Mouse (Mus musculus) forebrain, embryonic 10.5 days (tissue): Measurements from ENCODE around the gene Ube4a. TPM values are rescaled to one million over a fixed set of nuclear protein-coding genes. Genes with fewer than 3 reads are reported as not detected.

Experiments used
- DNase-seq: peaks from one replicate; pipeline ENCODE4 v3.0.0-alpha.2; 2017; ENCODE audit warnings: low spot score; ENCODE audit errors: extremely low spot score
- H3K27ac ChIP-seq: fragments of 300-500 bp; sonication (generic); 2 replicates; pipeline ENCODE4 v1.5.1; 2016; ENCODE audit warnings: mild to moderate bottlenecking
- H3K27me3 ChIP-seq: fragments of 300-500 bp; sonication (generic); 2 replicates; pipeline ENCODE4 v1.6.1; 2016; ENCODE audit warnings: mild to moderate bottlenecking; ENCODE audit not compliant: poor library complexity, severe bottlenecking
- H3K36me3 ChIP-seq: fragments of 300-500 bp; sonication (generic); replicated peaks from 2 replicates; pipeline ENCODE4 v1.6.1; 2016; ENCODE audit warnings: mild to moderate bottlenecking, moderate library complexity
- H3K4me1 ChIP-seq: fragments of 300-500 bp; sonication (generic); 2 replicates; pipeline ENCODE4 v1.6.1; 2016
- H3K4me3 ChIP-seq: fragments of 300-500 bp; sonication (generic); 2 replicates; pipeline ENCODE4 v1.5.1; 2016; ENCODE audit warnings: mild to moderate bottlenecking, moderate library complexity
- H3K9me3 ChIP-seq: fragments of 300-500 bp; sonication (generic); 2 replicates; pipeline ENCODE4 v1.6.1; 2016; ENCODE audit warnings: mild to moderate bottlenecking, moderate library complexity
- WGBS: fragments of 180-500 bp; shearing (Covaris S2); methylation state at CpG from one replicate; pipeline ENCODE4 v1.1.7; 2016; 5-methylcytosine and 5-hydroxymethylcytosine counted together
- polyA plus RNA-seq: library from polyadenylated mRNA; unstranded; fragments of >200 nt; fragmentation: Nextera tagmentation; extraction: Ambion mirVana; gene quantifications from 2 replicates; pipeline ENCODE4 v1.2.1, GENCODE M21; 2016

Ube4a gene
- polyA plus RNA-seq, 1 experiment from 2014 or later, result 24.8 TPM

- peak overlapping the region; percentile 94; the same call in 1 of the 2 replicates for H3K27ac ChIP-seq
- peak overlapping the region; percentile 99 for H3K4me3 ChIP-seq
- no peaks in the 10 kb centered on the region for H3K9me3 ChIP-seq
- H3K27me3 ChIP-seq, result no peaks in the 10 kb centered on the region
- H3K4me1 ChIP-seq, result peaks cover 21% of the 10 kb centered on the region
- no peak for DNase-seq
- 47% methylated on average over 2 of the region's 2 CpGs for WGBS
- no peaks in the 10 kb centered on the region for H3K36me3 ChIP-seq
These were observed 45.8 kb downstream of the Ube4a start for GRCm38 (mm10) chr9:44919606-44920005.

DNA sequence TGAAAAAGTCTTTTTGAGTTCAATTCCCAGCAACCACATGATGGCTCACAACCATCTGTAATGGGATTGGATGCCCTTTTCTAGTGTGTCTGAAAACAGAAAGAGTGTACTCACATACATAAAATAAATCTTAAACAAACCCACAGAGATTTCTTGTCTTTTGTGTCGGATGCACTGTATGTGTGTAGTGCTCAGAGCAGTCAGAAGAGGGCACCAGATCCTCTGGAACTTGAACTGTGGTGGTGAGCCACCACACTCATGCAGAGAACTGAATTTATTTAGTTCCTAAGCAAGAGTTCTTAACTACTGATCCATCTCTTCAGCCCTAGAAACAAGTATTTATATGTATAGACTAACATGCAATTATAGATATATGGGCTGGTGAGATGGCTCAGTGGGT lies 49.2 kb downstream of the Ube4a start:
- no peak for DNase-seq
- Histone ChIP-seq H3K27ac (no peak overlapping the region), H3K36me3 (peaks cover 27% of the 10 kb centered on the region), H3K9me3 (no peaks in the 10 kb centered on the region), H3K4me3 (no peak overlapping the region), H3K27me3 (no peaks in the 10 kb centered on the region), H3K4me1 (peaks cover 13% of the 10 kb centered on the region)
- WGBS, result 61% methylated on average over 1 of the region's 1 CpGs

DNA sequence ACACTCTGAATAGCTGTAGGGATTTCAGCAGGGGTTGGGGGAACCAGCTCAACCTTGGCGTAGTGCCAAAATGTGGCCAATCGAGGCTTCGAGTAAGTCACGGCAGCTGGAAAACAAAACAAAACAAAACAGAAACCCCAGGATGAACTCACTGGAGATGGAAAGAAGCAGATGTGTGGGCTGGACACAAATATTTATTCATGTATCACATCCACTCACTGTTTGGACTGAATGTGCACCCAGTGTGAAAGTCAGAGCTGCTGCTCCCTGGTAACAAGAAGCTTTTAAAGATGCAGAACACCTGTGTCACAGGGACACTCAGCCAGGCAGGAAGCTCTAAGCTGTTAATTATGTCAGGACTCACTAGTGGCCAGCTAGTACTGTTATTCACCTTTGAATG lies 50.7 kb downstream of the Ube4a start:
- Histone ChIP-seq H3K36me3 (peaks cover 42% of the 10 kb centered on the region), H3K27me3 (no peaks in the 10 kb centered on the region), H3K4me1 (peaks cover 9% of the 10 kb centered on the region), H3K9me3 (no peaks in the 10 kb centered on the region), H3K27ac (no peak overlapping the region), H3K4me3 (no peak overlapping the region)
- DNase-seq, result no peak
- WGBS, result 88% methylated on average over 4 of the region's 4 CpGs

DNA sequence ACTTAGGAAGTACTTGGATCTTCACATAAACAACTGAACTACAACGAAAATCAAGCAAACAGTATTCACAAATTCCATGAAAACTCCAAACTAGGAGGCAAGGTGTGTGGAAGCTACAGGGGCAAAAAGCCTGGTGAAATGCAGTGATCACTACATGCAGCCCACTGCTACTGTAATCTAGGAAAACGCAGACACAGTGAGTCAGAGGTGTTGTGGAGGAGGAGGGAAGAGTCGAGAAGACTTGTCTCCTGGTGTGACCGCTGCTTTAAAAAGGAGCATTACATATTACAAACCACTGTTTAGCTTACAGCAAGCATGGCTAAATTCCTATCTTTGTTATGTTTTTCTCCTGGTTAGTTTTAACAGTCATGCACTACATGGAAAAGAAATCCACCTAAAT lies 54.0 kb downstream of the Ube4a start:
- no peaks in the 10 kb centered on the region for H3K27me3 ChIP-seq
- no peaks in the 10 kb centered on the region for H3K9me3 ChIP-seq
- H3K4me3 ChIP-seq, result no peak overlapping the region
- DNase-seq, result no peak
- peaks cover 42% of the 10 kb centered on the region for H3K36me3 ChIP-seq
- 93% methylated on average over 4 of the region's 4 CpGs for WGBS
- no peaks in the 10 kb centered on the region; the same call in 1 of the 2 replicates for H3K4me1 ChIP-seq
- no peak overlapping the region for H3K27ac ChIP-seq

DNA sequence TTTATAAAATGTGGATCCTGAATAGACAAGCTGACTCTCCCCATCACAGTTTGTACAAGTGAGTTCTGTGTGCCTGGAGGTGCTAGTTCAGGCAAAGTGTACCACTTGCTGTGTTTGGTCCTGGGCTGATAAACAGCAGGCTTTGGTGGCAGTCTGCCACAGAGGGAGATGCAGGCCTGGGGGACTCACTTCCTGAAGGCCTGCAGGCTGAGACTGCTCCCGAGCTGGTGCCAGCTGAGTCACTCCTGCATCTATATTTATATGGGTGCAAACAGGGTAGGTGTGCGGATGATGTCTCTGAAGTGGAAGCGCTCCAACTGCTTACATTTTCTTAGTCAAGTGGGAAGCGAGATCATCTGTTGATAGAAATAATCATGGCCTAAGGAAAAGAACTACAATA lies 59.8 kb downstream of the Ube4a start:
- no peak for DNase-seq
- Histone ChIP-seq H3K9me3 (no peaks in the 10 kb centered on the region), H3K4me1 (no peaks in the 10 kb centered on the region), H3K27me3 (no peaks in the 10 kb centered on the region), H3K4me3 (no peak overlapping the region), H3K36me3 (peaks cover 10% of the 10 kb centered on the region), H3K27ac (no peak overlapping the region)
- 87% methylated on average over 4 of the region's 4 CpGs for WGBS

GRCm38 (mm10) chr9:44904964-44905363 lies 60.4 kb downstream of the Ube4a start:
- Histone ChIP-seq H3K4me3 (no peak overlapping the region), H3K27me3 (no peaks in the 10 kb centered on the region), H3K27ac (no peak overlapping the region), H3K9me3 (no peaks in the 10 kb centered on the region), H3K4me1 (no peaks in the 10 kb centered on the region), H3K36me3 (peaks cover 3% of the 10 kb centered on the region)
- no peak for DNase-seq
- WGBS, result 67% methylated on average over 5 of the region's 5 CpGs

DNA sequence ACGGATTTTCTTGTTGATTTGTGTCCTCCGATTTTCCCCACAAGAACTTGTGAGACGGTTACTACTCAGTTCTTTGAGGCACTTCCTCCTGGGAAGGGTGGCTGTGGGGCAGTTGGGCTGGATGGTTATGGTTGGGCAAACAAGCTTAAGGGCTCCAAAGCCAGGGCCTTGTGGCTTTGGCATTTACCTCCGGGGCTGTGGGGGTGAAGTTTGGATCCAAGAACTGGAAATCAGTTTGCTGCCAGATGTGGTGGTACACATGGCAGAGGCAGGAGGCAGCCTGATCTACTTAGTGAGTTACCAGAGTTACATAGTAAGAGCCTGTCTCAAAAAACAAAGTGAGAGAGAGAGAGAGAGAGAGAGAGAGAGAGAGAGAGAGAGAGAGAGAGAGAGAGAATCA lies 61.5 kb downstream of the Ube4a start:
- Histone ChIP-seq H3K27me3 (no peaks in the 10 kb centered on the region), H3K27ac (no peak overlapping the region), H3K36me3 (no peaks in the 10 kb centered on the region), H3K4me1 (no peaks in the 10 kb centered on the region), H3K9me3 (no peaks in the 10 kb centered on the region), H3K4me3 (no peak overlapping the region)
- WGBS, result 84% methylated on average over 4 of the region's 4 CpGs
- DNase-seq, result no peak

DNA sequence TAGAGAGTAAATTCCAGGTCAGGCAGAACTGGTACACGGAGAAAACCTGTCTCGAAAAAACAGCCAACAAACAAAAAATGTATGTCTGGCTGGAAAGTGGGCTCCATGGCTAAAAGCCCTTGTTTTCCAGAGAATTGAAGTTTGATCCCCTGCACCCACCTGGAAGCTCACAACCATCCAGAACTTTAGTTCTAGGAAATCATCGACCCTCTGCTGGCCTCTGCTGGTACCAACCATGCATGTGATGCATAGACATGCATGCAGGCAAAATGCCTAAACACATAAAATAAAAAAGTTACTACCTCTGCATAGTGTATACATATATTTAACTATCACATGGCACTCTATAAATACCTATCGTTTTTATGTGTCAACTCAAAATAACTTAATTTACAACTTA lies 65.0 kb downstream of the Ube4a start:
- DNase-seq, result no peak
- H3K27ac ChIP-seq, result no peak overlapping the region
- no peaks in the 10 kb centered on the region for H3K9me3 ChIP-seq
- no peaks in the 10 kb centered on the region for H3K4me1 ChIP-seq
- H3K27me3 ChIP-seq, result no peaks in the 10 kb centered on the region
- no peaks in the 10 kb centered on the region for H3K36me3 ChIP-seq
- 75% methylated on average over 4 of the region's 4 CpGs for WGBS
- H3K4me3 ChIP-seq, result no peak overlapping the region

GRCm38 (mm10) chr9:44899716-44900115 lies 65.7 kb downstream of the Ube4a start:
- no peaks in the 10 kb centered on the region for H3K4me1 ChIP-seq
- no peak overlapping the region for H3K27ac ChIP-seq
- no peaks in the 10 kb centered on the region for H3K36me3 ChIP-seq
- no peaks in the 10 kb centered on the region for H3K9me3 ChIP-seq
- H3K27me3 ChIP-seq, result no peaks in the 10 kb centered on the region
- no peak overlapping the region for H3K4me3 ChIP-seq
- no peak for DNase-seq
- 85% methylated on average over 3 of the region's 3 CpGs for WGBS

DNA sequence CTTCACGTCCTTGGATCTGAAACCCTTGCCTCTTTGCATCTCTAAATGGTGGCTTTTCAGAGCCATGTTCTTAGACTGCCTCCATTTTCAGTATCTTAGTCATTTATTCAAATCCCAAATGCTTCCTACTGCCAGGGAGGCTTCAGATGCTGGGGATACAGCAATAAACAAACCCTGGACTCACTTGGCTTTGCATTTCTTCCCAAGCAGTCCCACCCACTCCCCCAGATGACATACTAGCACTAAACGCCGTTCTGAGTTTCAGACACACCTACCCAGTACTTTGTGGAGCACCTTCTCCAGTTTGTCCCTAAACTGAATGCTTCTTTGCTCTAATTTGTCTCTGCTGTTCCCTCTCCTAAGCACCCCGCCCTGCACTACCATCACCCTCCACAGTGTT lies 68.4 kb downstream of the Ube4a start:
- DNase-seq, result no peak
- no peak overlapping the region for H3K27ac ChIP-seq
- no peaks in the 10 kb centered on the region for H3K36me3 ChIP-seq
- WGBS, result 74% methylated on average over 4 of the region's 4 CpGs
- H3K4me3 ChIP-seq, result no peak overlapping the region
- no peaks in the 10 kb centered on the region for H3K9me3 ChIP-seq
- H3K4me1 ChIP-seq, result no peaks in the 10 kb centered on the region
- no peaks in the 10 kb centered on the region for H3K27me3 ChIP-seq

- no peak overlapping the region for H3K4me3 ChIP-seq
- DNase-seq, result no peak
- H3K27me3 ChIP-seq, result no peaks in the 10 kb centered on the region
- H3K4me1 ChIP-seq, result no peaks in the 10 kb centered on the region
- no peaks in the 10 kb centered on the region for H3K9me3 ChIP-seq
- H3K27ac ChIP-seq, result no peak overlapping the region
- H3K36me3 ChIP-seq, result no peaks in the 10 kb centered on the region
- WGBS, result 71% methylated on average over 3 of the region's 3 CpGs
These were observed 72.7 kb downstream of the Ube4a start for GRCm38 (mm10) chr9:44892664-44893063.

GRCm38 (mm10) chr9:44891210-44891609 lies 74.2 kb downstream of the Ube4a start:
- no peaks in the 10 kb centered on the region for H3K27me3 ChIP-seq
- 92% methylated on average over 6 of the region's 6 CpGs for WGBS
- no peak overlapping the region for H3K27ac ChIP-seq
- DNase-seq, result no peak
- no peaks in the 10 kb centered on the region for H3K9me3 ChIP-seq
- H3K4me1 ChIP-seq, result no peaks in the 10 kb centered on the region
- H3K4me3 ChIP-seq, result no peak overlapping the region
- H3K36me3 ChIP-seq, result no peaks in the 10 kb centered on the region

DNA sequence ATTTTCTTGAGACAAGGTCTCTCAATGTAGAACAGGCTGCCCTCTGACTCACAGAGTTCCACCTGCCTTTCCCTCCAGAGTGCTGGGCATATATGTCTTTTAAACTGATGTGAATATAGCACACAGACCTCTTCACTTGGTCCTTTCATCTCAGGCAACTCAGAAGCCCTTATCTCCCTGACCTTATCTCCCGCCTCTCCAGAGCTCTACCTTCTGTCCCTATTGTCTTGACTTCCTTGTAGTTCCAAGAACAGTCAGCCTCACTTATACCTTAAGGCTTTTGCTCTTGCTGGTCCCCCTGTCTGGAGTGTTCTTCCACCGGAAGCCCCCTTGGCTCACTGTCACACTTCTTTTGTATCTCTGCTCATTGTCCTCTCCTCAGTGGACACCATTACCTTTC lies 75.3 kb downstream of the Ube4a start:
- Histone ChIP-seq H3K27me3 (no peaks in the 10 kb centered on the region), H3K36me3 (no peaks in the 10 kb centered on the region), H3K27ac (no peak overlapping the region), H3K4me1 (no peaks in the 10 kb centered on the region), H3K9me3 (no peaks in the 10 kb centered on the region), H3K4me3 (no peak overlapping the region)
- WGBS, result 76% methylated on average over 2 of the region's 2 CpGs
- no peak for DNase-seq

DNA sequence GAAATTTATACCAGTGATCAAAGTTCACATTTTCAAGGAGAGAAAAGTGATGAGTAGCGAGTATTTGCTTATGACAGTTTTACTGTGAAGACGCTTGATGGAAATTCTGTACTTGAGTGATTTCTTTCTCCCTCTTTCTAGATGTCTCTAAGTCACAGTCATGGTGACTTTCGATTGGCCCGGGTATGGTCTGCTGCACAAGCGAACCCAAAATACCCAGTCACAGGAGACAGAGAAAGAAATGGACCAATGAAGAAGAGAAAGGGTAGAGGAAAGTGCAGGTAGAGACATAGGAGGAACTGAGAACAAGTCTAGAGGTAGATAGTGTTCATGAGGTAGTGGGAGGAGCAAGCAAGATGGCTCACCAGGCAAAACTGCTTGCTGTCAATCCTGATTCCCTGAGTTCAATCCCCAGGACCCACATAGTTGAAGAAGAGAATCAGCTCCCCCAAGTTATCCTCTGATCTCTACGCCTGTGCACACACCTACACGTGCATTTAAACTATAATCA lies 77.2 kb downstream of the Ube4a start:
- Histone ChIP-seq H3K4me1 (peaks cover 4% of the 10 kb centered on the region), H3K27ac (no peak overlapping the region), H3K9me3 (no peaks in the 10 kb centered on the region), H3K27me3 (no peaks in the 10 kb centered on the region), H3K36me3 (no peaks in the 10 kb centered on the region), H3K4me3 (no peak overlapping the region)
- WGBS, result 91% methylated on average over 7 of the region's 7 CpGs
- DNase-seq, result no peak
